Mouse (Mus musculus): ENCODE measurements at regions not wholly inside any gene's neighbourhood (a gene's known extent, or its start where the extent isn't known, plus 50 kb on each side); places are given as distances from the start of the nearest gene placed in this dataset.

DNA sequence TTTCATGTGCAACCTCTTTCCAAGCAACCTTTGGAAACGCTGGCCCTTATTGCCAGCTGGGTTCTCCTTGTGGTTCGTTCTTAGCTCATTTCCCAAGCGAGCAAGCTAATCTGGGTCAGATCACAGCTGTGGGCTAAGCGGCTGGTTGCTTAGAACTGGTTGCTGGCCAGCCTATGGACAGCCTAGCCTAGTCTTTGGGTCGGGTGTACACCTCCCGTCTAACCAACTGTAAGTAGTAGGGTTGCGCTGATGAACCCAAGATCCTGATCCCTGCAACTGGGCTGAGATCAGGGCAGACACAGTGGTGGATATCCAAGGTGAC, 236.5 kb downstream of the Mtx2 start:
- no peak for DNase-seq

DNA sequence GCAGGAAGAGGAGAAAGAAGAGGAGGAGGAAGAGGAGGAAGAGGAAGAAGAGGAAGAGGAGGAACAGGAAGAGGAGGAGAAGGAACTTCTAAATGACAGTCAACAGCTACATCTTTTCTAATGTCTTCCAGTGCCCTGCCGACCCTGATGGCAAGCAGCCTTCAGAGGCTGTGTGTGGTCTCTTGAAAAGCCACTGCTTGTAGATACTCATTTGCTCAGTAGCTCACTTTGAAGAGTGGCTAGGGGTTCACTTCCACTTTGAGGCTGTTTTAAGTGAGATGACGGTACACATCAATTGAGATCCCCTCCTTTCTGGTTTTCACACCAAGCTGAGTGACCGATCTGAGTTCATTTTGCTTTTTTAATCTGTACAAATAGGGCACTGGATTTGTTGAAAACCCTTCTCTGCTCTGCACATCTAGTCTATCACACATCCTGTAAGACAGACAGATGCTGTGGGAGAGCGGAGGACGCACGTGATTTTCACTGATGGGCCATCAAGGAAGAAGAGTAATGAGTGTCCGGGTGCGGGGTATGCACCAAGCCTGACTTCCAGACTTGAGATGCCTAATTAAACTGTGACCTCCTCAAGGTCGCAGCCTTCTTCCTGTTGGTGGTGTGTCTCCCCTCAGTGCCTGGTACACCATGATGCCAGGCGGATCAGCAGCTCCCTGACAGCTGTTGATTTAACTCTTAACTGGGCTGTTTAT, 239.0 kb downstream of the Mtx2 start:
- DNase-seq = no peak

DNA sequence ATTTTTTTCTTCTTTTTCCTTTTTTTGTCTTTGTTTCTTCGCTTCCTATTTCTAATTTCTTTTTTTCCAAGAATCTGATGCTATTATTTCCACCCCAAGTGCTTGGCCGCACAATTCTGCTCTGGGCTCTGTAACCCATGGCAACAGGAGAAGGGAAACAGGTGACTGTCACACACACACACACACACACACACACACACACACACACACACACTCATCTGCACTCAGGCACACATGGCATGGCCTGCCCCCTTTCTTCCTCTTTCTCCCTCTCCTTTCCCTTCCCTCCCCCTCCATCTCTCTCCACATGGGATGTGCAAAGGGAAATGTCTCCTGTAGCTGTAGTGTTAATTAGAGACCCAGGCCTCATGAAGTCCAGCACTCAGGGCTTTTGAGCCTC, 239.7 kb downstream of the Mtx2 start:
- no peak for DNase-seq

DNA sequence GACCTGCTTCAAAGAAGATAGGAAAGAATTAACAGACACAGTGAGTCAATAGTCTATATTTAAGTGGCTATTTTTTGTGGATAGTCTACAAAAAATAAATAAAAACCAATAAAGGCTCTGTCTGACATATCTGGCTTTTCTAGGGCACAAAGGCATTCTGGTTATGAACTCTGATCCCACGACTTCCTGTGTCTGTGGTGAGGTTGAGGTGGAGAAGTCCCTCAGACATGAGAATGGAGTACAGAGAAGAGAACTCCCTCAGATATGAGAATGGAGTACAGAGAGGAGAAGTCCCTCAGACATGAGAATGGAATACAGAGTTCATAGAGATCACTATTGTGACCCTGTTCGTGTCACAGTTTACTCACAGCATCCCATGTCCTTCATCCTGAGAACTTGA, 243.7 kb downstream of the Mtx2 start:
- no peak for DNase-seq

DNA sequence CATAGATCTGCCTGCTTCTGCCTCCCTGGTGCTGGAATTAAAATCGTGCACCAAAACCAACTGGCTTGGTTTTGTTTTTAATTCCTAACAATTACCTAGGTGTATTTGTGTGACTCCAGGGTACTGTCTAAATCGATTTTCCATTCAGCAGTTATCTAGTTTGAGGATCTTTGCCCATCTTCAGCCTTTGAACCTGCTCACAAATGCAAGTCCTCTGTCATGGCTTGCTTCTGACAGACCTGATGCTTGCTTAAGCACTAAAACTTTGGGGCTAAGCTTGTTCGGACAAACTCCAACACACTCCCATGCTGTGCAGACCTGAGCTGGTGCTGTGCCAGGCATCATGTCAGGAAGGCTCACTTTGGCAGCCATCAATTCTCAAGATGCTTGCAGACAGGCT, 246.4 kb downstream of the Mtx2 start:
- no peak for DNase-seq

DNA sequence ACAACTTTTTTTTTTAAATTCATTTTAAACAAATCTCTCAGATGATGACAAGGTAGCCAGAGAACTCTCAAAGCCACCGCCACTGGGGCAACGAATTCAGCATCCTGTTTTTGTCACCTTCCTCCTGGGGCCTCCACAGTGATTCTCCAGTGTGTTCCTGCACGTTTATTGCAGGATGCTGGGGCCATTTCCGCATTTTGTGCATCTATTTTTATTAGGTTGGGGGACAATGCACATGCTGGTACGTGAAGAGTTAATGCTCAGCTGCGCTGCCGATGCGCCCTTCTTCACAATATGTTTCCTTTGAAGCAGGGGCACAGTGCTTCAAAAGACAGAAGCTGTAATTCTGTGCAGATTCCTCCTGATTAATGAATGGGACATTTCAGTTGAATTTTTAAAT, 246.9 kb downstream of the Mtx2 start:
- DNase-seq = no peak

DNA sequence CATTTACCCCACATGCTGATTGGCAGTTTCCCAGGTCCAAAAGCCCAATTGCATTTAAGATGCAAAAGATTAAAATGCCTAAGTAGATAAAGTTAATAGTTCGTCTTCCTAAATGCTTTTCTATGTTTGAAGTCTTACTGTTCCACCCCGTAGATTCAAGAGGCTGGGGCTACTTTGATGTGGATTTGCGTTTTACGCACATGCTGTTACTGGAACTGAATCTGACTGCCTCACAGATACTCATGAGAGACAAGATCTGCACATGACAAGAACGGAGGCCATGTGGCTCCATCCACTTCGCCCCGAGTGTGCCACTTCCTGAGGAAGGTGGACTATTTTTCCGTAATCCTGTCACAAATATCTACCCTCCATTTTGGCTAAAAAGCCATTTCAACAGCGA, 247.6 kb downstream of the Mtx2 start:
- DNase-seq = no peak

DNA sequence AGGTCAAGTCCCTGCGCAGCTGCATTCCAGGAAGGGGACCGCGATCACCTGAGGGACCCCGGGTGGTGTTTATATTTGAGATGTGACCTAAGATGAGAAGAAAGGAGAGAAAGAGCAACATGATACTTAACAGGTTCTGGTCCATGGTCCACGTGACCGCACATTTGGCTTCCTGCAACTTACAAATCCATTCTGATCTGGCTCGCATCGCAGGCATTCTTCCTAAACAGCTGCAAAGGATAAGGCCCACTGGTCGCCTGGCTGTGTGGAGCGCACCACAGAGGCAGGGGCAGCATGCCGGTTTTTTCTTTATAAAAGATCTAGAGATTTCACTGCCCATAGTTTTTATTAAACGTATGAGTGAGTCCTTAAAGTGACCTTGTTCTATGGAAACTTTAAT, 261.6 kb downstream of the Mtx2 start:
- no peak for DNase-seq

DNA sequence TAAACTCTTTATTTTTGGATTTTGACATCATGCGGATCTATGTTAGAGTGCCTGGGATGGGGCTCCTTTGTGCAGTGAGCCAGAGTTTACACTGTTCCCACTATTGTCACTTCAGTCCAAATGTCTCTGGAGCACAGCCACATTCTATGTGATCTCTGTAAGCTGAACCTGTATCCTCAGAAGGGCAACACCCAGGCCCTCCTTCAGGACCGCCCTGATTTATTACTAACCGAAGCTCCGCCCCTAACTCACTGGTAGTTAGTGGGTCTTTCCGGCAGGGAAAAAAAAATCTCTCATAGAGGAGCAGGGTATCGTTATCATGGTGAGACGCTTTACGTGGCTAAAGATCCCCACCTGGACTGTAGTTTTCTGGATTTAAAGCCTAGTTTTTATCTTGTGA, 263.6 kb downstream of the Mtx2 start:
- no peak for DNase-seq

DNA sequence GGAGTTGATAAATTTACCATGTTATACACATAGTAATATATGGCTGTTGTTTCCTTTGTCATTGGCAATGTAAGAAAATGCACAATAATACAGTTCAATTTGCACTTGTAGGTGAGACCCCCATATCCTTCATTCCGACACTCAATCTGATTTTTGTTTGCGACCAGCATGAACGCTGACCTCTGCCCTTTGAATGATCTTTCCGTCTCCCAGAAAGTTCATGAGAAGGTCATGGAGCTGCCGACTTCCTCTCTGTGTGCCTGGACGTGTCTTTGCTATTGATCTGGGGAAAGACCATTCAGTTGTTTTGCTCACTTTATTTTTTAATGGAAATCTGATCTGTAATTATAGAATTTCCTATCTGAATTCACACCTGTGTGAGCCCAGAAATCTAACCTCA, 264.0 kb downstream of the Mtx2 start:
- DNase-seq = no peak

DNA sequence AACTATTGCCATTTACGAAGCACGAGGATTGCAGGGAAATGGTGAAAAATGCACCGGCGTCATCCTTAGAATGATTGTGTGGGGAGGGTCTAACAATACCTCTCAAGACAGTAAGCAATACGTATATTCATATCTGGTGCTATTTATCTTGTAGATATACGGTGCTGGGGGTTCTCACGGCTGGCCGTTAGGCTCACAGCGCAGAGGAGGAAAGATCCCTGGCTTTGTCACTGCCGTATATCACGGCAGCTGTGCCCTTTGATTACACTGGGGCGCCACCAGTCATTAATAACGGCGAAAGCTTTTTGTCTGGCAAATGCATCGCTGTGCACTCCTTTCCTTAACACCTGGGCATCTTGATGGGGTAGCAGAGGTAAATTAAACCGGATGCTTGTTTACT, 264.8 kb downstream of the Mtx2 start:
- DNase-seq = no peak

DNA sequence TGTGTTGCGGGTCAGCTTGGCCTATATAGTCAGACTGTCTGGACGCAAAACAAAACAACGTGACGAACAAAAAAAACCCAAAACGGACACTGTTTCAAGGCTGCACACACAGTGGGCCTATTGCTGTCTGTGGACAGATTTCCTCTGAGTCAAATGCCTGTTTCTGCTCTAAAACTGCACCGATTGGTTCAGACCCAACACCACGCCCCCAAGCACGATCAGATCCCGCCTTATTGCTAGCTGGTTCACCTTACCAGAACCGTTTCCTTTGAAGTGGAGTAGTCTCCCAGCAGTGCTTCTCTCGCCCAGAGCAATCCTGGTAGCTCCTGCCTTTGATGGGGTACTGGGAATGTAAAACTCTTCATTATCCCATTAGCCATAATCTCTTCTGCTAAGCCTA, 275.9 kb downstream of the Mtx2 start:
- DNase-seq = no peak

DNA sequence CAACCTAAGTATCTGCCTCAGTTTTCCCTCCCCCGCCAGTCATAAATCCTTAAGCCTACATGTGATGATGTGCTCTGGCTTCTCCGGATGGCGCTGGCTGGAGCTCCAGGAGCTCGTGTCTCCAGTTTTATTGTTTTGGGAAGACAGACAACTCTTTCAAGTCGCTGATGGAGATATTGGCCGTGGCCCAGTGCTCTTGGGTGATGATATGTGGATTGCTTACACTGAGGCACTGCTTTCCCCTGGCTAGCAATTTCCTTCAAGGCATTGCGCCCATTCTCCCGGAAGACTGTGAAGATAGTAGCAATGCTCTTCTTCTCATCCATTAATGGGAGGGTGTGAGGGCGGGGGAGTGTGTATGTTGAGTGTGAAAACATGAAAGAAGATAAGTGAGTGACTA, 287.1 kb downstream of the Mtx2 start:
- no peak for DNase-seq

DNA sequence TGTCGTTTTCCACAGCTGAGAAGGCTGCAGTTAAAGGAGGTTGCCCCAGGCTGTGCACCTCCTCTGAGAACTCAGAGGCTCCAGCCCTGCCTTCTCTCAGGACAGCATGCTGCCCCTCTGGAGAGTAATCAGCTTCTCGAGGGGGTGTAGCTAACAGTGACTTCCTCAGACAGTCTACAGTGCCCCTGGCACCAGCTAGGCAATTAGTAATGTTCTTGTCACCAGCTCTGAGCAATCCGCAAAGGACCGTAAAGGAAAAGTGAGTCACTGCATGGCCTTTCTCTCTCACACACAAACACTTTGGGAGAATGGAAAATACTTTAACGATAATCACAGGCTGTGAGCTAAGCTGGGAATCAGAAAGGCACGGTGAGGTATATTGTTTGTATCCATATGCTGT, 288.8 kb downstream of the Mtx2 start:
- no peak for DNase-seq

DNA sequence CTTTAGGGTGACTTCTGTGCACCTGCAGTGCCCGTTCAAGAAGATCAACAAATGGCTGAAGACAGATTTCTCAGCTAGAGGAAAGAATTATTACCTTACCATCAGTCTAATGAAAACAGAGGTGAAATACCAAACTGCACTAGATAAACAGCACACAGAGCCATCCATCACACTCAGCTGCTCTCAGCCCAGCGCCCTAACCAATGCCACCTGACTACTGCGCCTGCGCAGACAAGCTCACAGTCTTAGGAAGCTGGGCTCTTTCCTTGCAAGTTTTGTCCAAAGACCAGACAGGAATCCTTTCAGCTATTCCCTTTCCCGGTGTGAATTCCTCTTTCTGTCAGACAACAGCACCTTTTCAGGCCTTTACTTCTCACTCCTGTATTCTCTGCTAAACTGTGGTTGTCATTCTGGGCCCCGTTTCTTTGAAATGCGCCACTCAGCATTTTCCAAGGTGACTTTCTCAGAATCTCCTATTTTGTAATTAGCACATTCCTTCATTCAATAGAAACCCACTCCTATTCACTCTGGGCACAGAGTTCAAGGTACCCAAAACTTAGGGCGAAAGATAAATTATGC, 292.8 kb downstream of the Mtx2 start:
- DNase-seq = no peak

DNA sequence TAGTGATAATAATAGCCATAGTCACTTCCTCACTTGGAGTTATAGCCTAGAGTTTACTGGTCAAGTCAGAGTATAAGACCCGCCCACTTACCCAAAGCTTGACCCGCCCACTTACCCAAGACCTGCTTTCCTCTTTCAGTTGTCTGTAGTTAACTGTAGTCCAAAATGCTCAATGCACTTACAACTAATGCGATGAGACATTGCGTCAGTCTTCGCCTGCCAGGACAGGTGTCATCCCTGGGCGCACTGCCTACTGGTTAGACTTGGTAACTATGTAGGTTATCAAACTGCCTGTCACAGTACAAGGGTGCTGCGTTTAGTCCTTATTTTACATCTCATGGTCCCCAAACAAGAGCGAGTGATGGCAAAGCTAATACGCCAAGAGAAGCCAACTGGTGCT, 294.0 kb downstream of the Mtx2 start:
- DNase-seq = no peak

DNA sequence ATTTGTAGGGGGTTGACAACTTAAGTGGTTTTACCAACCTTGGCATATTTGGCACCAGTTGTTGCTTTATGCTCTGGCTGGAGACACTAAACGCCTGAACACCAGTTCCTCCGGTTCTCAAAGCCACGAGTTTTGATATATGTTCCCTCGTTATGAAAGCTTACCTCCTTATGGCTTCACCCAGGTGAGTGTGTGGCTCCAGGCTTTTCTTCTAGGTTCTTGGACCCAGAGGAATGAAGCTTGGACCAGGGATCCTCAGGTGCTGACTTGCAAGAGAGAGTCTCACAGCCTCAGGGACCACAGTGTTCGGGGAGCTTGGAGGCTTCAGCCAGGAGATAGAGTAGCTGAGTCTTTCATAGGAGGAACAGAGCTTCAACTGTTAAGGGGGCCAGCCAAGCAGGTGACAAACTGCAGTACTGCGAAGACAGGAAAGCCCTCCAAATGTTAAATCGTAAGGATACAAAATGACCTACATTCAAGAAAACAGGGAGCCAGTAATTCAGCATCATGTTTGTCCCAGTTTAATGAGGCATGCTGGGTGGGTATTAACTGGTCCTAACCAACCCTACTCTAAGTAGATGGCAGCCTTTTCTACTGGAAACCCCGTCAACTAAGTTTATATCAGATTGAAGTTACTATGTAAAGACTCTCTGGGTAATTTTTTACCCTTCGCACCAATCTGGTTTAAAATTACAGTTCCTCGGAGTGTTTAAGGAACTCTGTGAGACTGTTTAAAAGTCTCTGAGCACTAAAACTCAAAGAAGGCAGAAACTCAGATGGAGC, 307.9 kb downstream of the Mtx2 start:
- no peak for DNase-seq

DNA sequence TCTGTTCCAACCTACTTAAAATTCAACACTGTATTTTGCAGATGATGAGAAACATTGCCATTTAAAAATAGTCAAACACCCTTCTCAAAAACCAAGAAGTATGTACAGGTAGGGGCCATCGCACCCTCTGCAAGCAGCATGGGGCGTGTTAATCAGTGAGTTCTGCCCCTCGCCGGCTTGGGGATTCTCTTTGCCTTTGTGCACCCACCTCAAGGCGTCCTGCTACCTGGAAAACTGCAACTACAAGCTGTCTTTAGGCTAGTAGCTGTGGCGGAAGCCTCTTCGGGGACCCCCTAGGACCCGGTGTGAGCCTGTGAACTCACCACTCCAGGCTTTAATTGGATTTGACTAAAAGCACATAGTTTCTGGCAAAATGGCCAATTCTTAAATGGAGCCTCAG, 311.0 kb downstream of the Mtx2 start:
- no peak for DNase-seq

DNA sequence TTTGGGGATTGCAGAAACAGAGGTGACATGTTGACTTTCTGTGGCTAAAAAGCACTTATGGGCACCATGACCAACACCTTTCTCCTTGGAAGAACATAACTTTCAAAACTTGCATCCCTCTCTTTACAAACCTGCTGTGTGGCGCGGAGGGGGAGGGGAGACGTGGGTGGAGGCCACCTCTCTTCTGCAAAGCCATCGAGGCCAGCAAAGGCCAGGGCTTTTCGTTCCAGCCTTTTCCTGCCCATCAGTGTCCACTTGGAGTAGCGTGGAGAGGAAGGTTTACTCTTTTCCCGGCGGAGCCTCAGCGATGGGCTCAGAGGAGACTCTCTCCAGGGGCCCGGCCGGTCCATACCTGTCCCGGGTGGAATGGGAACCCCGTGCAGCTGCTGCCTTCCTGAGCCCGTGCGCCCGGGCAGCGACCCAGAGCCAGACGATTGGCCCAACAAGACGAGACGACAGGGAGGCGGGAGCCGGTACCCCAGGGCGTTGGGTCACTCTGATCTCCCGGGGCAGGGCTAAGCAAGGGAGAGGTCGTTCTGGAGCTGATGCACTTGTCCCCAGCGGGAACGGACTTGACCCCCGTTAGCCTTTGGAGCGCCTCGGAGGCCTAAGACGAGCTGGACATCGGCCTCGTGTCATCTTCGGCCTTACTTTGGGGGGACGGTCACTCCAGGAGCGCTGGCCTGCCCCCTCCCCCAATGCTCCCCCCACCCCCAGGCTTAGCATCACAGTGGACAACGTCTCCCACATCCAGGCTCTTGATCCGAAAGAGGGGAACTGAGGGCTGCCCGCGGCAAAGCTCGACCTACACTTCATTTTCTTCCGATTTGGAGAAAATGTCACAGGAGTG, 311.8 kb downstream of the Mtx2 start:
- no peak for DNase-seq

DNA sequence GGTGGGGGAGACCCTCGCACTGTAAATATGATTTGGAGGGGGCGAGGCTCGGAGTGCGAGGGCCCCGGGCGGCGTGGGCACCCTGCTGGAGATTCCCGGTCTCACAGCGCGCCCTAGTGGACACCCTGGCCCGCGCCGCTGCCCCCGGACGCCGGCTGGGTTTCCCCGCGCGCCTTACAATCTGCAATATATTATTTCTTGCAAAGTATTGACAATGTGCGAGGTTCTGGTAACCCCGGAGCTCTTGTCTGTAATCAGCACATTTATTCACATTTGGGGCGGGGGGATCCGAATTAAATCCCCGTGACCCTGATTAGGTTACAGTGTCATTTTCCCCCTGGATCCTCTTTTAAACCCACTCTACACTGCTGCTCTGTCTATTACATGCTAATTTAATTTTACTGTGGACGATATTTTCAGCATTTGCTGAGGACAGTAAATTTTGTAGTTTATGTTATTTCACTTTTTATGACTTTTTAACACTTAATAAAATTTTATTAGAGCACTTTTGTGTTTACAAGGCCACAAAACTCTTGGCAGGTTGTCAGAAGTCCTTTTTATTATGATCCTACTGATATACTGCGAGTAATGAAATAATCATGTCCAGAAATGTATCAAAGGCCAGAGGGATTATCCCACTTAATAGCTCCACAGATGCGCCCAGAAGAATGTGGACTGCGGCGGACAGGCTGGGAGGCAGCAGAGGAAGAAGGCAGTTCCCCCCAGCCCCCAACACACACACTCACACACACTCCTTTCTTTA, 312.6 kb downstream of the Mtx2 start:
- peak; percentile 21 to 46 for DNase-seq

DNA sequence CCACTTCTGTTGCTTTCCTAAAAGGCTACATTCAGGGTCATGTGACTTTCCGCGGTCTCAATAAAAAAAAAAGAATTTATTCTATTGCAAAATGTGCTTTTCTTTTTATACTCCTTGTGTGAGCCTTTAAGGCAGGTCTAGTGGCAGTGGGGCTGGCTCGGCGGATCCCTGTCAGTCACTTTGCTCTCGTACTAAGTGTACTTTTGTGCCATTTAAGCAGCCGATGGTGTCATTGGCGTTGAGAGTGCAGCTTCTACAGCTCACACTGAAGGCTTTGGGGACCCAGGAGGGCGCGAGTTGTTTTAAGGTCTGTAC, 313.1 kb downstream of the Mtx2 start:
- no peak for DNase-seq

DNA sequence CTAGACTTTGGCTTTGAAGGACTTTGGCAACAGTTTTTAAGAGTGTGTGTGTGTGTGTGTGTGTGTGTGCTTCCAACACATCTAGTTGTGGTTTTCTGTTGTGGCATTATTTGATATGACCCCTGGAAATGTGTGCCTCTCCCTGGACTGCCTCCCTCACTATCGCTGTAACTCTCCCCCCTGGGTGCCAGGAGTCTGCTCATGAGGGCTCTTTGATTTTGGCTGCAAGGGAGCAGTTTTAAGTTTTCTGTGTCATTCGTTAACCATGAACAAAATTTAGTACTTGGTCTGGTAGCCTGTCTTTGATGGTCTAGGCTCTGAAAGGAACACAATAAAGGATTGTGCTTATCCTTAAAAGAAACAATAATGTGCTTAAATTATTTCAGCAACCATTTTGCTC, 313.9 kb downstream of the Mtx2 start:
- DNase-seq = no peak

DNA sequence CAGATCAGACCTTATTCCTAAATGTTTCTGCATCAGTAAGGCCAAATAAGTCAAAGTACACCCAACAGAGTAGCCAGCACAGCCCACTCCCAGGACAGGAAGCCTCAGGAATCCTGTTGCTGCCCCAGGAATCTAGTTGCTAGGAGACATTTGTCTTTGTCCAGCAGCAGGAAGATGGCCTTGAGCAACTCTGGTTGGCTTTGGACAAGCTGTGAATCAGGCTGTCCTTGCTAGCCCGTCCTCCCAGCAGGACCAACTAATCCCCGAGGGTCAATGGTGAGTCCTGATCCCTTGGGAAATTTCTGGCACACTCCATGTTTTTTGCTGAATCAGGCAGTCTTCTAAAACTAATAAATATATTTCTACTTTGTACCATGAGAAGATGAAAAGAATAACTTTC, 317.1 kb downstream of the Mtx2 start:
- DNase-seq = no peak

Data from layer of hippocampus, postnatal 36 days (tissue).